Mouse (Mus musculus): ENCODE data around the gene Tifab. TPM values are rescaled to one million over a fixed set of nuclear protein-coding genes. Genes with fewer than 3 reads are reported as not detected.

Tifab gene
- polyA plus RNA-seq, 3 experiments from 2014 or later, result 0.91 TPM; not detected in 2

DNA sequence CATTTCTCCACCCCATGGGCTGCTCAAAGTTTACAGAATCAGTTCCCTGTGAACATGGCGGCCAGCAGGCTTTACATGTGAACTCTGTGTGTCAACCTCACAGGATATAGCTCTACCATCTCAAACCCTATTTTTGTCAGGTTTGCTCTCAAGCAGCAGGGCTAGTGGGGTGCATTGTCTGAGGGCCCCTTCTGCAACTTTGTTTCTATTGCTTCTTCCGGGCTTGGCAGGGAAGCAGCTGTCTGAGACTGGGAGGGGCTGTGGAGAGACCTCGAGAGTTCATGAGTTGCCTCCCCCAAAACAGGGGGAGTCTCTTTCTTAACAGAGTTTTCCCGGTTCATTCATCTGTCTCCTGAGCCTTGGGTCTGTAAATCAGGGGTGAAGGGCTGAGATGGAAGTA lies 2.8 kb downstream of the Tifab start:
- ATAC-seq, result no peak

DNA sequence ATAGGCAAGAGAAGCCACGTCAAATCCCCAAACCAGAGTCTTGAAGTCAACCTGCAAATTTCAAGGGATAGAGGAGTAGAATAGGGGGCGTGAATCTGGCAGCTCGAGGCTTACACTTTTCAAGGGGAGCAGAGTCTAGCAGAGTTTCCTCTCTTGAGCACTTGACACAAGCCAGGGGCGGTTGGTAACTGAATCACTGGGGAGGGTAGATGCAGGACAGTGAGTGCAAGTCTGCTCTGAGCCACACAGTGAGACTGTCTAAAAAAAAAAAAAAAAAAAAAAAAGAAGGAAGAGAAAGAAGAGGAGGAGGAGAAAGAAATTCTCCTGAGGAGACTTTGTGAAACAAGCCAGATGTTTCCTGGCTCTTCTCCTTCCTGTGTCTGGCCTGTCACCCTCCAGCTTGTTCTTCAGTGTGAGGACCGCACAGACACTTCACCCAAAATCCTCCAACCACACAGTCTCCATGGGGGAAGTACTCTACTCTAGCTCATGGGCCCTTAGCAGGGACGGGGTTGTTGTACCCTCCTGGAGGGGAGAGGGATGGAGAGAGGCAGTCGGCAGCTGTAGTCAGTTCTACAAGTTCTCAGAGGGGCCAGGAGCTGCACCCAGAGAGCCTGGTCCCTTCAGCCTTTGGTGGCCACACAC lies 5.7 kb downstream of the Tifab start:
- ATAC-seq, result no peak

- no peak for ATAC-seq
These were observed 6.6 kb downstream of the Tifab start for GRCm38 (mm10) chr13:56172106-56172505.

DNA sequence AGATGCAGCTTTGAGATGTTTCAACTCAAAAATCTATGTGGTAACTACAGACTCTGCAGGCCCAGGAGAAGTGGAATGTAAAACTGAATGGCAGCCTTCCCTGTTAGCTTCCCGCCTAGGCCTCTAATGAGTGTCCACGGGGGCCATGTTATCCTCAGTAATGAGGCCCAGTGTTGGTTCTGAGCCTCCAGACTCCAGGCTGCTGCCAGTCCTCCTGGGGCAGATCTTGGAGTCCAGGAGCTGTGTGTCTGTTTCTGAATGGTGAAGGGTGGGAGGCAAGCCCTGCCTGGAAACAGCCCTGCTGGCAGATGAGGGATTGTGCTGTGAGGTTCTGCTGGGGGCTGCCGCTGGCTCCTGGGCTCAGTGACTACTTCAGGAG lies 10.3 kb downstream of the Tifab start:
- no peak for ATAC-seq

GRCm38 (mm10) chr13:56167446-56168402 lies 11.0 kb downstream of the Tifab start:
- ATAC-seq, result no peak

DNA sequence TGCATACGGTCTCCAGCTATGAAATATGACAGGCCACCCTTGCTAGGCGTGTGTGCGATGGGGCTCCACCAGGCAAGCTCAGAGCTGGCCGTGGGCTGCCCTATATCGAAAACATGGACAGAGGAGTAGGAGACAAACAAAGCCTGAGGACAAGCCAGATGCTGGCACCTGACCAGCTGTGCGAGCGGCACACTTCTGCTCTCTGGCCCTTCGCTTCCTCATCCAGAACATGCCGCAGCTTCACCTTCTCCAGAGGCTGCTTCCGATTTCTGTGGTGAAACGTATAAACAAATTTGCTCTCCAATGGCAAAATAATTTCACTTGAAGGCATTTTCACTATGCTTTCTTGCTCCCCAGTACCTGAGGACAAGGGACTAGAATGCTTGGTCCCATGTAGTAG lies 13.1 kb downstream of the Tifab start:
- no peak for ATAC-seq

- no peak for ATAC-seq
These were observed 14.3 kb downstream of the Tifab start for GRCm38 (mm10) chr13:56164372-56164771.

DNA sequence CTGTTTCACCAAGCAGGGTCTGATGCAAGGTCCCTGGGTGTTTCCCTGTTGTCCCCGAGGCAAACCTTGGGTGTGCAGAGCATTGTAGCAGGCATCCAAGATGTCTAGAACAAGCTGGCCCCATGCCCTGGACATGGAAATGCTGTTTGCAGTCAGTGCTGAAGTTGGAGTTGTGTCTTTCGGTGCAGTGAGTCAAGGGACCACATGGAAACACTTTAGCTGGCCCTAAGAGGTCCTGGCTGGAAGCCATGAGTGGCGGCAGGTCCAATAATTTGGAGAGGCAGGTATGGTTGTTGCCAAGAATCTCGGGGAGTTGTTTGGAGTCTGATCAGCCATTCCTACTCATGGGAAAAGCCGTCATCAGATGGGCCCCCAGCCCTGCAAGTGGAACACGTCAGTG lies 14.9 kb downstream of the Tifab start:
- no peak for ATAC-seq

DNA sequence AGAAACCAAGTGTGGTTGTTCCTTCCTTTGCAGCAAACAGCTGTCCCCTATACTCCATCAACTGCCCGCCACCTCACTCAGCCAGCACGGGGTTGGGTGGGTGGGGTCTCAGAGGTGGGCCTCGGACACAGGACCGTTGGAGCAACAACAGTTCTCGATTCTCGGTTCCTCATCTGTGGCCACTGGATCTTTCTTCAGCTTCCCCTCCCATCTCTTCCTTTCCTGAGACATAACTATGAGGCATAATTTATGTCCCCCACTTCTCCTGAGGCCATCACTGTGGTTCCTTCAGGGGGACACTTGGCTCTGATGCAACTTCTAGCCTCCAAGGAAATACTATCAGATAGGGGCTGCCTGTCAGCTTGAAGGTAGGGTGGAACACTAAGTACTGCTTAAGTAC lies 15.8 kb downstream of the Tifab start:
- no peak for ATAC-seq

GRCm38 (mm10) chr13:56159614-56160363 lies 18.9 kb downstream of the Tifab start:
- ATAC-seq, result no peak

DNA sequence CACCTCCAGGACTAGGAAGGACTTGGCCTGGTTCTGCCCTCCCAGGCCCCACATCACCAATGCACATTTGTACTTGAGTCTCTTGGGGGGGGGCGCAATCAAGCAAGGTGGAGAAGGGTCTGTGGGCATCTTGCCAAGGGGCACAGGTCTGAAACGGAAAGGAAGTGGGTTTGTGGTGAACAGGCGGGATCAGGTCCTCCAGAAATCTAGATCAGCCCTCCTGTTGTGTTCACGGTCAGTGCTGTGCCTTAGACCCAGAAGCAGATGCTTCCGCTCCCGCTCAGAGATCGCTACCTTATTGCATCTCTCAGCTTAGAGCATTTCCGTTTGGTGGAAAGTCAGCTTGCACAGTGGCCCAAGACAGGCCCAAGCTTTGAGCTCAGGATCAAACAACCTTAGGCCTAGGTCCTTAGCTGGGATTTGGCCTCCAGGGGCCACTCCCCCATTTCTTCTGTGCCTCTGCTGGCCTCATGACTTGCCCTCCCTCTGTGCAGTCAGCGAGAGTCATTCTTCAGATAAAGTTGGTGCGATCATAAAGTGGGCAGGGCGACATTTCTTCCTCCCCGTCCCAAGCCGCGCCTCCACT lies 19.6 kb downstream of the Tifab start:
- peak; percentile 58 for ATAC-seq

DNA sequence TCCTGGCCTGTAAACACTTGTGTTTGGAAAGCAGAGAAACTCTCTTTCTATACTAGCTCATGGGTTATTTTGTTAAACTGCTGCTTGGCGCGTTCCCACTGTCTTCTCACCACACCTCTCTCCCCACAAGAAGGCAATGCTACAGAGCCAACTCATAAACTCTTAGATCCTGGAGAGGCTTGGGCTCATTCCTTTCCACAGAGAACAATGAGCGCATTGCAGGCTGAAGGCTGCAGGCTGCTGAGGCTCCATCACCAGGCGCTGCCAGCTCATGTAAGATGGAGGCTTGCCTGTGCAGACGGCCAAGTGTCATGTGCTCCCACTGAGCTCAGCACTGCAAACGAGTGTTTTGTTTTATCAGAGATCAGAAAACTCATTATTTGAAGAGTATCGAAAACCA lies 23.0 kb downstream of the Tifab start:
- no peak for ATAC-seq

- no peak for ATAC-seq
These were observed 23.6 kb downstream of the Tifab start for GRCm38 (mm10) chr13:56155048-56155447.

GRCm38 (mm10) chr13:56152773-56153460 lies 25.8 kb downstream of the Tifab start:
- no peak for ATAC-seq

DNA sequence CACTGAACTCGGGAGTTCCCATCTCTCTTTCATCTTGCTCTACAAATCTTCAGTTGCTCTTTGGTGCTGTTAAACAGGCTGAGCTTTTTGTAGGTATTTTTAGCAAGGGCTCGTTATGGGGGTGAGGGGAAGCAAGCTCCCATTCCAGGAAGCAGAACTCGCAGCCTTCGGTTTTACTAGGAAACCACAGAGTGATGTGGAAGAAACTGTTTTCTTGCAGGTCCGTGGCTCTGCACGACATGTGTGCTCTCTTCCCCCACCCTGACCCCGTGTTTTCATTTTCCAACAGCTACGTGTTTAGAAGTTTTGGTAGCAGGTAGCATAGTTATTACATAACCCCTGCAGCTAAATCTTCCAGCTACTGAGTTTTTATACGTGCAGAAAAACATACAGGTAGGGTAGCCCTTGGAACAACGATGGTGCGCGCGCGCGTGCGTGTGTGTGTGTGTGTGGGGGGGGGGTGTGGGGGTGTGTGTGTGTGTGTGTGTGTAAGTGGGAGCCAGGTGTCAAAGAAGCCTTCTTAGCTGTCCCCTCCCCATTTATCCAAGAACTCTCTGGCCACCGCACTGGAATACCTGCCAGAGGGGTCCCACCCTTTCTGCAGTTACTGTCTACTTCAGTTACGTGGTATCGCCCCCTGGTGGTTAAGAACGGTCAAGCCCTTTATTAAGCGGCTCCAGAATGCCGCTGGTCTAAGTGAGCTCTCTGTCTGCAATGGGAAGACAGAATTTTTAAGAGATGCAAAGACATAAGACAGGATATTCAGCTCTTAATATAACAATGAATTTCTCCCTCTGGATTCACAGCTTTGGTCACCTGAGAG lies 27.1 kb downstream of the Tifab start:
- peak; percentile 78 for ATAC-seq

DNA sequence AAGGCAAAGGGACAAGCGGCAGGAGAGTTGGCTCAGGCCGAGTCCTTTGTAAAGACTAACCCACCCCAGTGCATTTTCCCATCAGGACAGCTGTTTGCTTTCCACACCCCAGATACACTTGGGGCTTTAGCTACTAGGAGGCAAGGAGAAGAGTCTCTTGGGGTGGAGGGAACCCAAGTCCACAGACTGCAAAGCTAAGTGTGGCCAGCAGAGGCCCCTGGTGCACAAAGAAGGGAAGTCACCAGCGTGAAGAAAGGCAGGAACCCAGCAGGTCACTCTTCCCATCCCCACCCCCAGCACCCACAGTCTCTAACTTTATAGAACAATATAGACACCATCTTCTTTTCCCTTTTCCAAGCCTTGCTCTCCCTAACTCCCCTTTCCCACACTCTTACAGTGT lies 33.2 kb downstream of the Tifab start:
- peak; percentile 65 for ATAC-seq

GRCm38 (mm10) chr13:56144021-56144420 lies 34.7 kb downstream of the Tifab start:
- no peak for ATAC-seq

DNA sequence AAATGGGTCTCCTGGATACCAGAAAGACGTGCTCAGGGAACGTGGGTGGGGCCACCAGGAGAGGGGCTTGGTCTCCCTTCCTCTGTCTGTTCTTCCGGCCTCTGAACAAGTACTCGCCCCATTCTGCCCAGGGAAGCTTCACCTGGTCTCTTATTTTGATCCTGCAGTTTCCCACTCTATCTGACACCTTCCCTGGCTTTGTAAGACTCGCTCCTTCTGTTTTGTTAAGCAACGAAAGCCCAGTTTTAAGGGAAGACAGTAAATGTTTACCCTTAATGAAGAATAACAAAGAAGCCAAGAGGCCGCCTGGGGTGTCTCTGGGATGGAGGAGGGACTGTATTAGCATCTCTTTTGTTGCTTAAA lies 35.6 kb downstream of the Tifab start:
- peak; percentile 33 for ATAC-seq

GRCm38 (mm10) chr13:56142382-56143150 lies 36.1 kb downstream of the Tifab start:
- no peak for ATAC-seq

GRCm38 (mm10) chr13:56139167-56139751 lies 39.4 kb downstream of the Tifab start:
- no peak for ATAC-seq

Data from inflammation-experienced regulatory T-cells, adult 6 months (primary cell).